In the genomic region with DNA sequence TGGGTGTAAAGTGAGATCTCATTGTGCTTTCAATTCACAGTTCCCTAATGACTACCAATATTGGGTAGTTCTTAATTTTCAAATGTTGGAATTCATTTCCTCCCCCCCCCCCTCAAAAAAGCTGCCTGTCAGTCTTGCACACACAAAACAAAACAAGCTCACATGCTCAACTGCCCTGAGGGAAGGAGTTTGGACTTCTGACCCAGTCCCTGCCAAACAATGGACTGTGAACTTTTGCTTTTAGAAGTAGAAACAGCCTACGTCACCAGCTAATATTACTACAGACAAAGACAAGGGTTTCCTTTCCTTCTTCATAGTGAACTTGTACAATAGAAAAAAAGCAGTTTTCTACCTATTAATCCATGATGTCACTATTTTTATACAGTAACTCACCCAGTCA, we compare ENCODE assay signal across 27 mouse cellular contexts. TPM values are rescaled to one million over a fixed set of nuclear protein-coding genes. Genes with fewer than 3 reads are reported as not detected.
A peak's percentile ranks its signal among the peaks of the same experiment; 100 is the strongest.
DNase-seq lines count a peak whose midpoint lies in the region; ATAC-seq and TF ChIP-seq lines count a peak whose summit lies in the region.
"Had no signal": no experiment of that assay in that cellular context is flagged by ENCODE, and none has a peak within 500 bp of the region (broad histone marks: within the 10 kb centered on the region; RNA-seq: fewer than 3 reads in every experiment).

No protein-coding gene starts in this region.

- TF ChIP-seq CTCF in liver, postnatal 0 days (IDR thresholded peaks at IDR 0.05; ENCODE audit: low read depth), result no peak

- H3K27me3 ChIP-seq in kidney, embryonic 14.5 days (ENCODE audit: control insufficient read depth, insufficient read depth, low read length), result no peaks in the 10 kb centered on the region
- no peaks in the 10 kb centered on the region for H3K27me3 ChIP-seq in liver, postnatal 0 days (ENCODE audit: insufficient read depth, low read length)
- no peaks in the 10 kb centered on the region; the same call in 1 of the 2 replicates for H3K27me3 ChIP-seq in liver, embryonic 11.5 days (replicated peaks; ENCODE audit: control insufficient read depth, insufficient read depth, low read length)
- no peaks in the 10 kb centered on the region for H3K27me3 ChIP-seq in hindbrain, embryonic 12.5 days
- H3K27me3 ChIP-seq: forebrain, embryonic 13.5 days; heart, embryonic 13.5 days; limb, embryonic 12.5 days; liver, embryonic 13.5 days; neural tube, embryonic 15.5 days had no signal

- no peak overlapping the region for H3K9ac ChIP-seq in kidney, embryonic 14.5 days (ENCODE audit: low read depth, low read length)
- no peak overlapping the region for H3K9ac ChIP-seq in liver, postnatal 0 days (replicated peaks)
- no peak overlapping the region for H3K9ac ChIP-seq in liver, embryonic 11.5 days (ENCODE audit: low read depth, low read length)
- H3K9ac ChIP-seq in hindbrain, embryonic 12.5 days, result no peak overlapping the region
- H3K9ac ChIP-seq: forebrain, embryonic 13.5 days; heart, embryonic 13.5 days; limb, embryonic 12.5 days; liver, embryonic 13.5 days; neural tube, embryonic 15.5 days had no signal

- no peak overlapping the region for H3K4me2 ChIP-seq in kidney, embryonic 14.5 days (replicated peaks; ENCODE audit: low read depth, low read length)
- no peak overlapping the region for H3K4me2 ChIP-seq in liver, postnatal 0 days (ENCODE audit: low read depth, low read length)
- no peak overlapping the region for H3K4me2 ChIP-seq in liver, embryonic 11.5 days
- H3K4me2 ChIP-seq in hindbrain, embryonic 12.5 days (replicated peaks), result no peak overlapping the region
- H3K4me2 ChIP-seq: forebrain, embryonic 13.5 days; heart, embryonic 13.5 days; limb, embryonic 12.5 days; liver, embryonic 13.5 days; neural tube, embryonic 15.5 days had no signal

- DNase-seq in embryo, embryonic 10.5 days (ENCODE audit: low spot score), result peak; percentile 23
- no peak for DNase-seq in embryo, embryonic 9.5 days (ENCODE audit: extremely low spot score)
- DNase-seq in kidney, adult 11 months, result peak; percentile 56
- DNase-seq in liver, postnatal 0 days, result no peak
- DNase-seq in liver, embryonic 11.5 days (ENCODE audit: low spot score), result no peak
- DNase-seq in yolk sac, embryonic 10.5 days (ENCODE audit: low spot score), result peak; percentile 61
- DNase-seq: adrenal gland, postnatal 10 days; cerebellum, adult 11-12 months; cerebellum, adult 9-11 months; gastrocnemius, postnatal 10 days; heart, postnatal 14 days; liver, embryonic 13.5 days; lung, adult 2 months; lung, postnatal 14 days; midbrain, embryonic 14.5 days; retina, postnatal 1 day; right cerebral cortex, postnatal 25 days; thymus, postnatal 14 days had no signal

- no peak overlapping the region for H3K4me3 ChIP-seq in kidney, embryonic 14.5 days (ENCODE audit: low read length)
- H3K4me3 ChIP-seq in liver, postnatal 0 days (ENCODE audit: low read depth, low read length), result no peak overlapping the region
- H3K4me3 ChIP-seq in liver, embryonic 11.5 days (ENCODE audit: low read depth, low read length), result no peak overlapping the region
- no peak overlapping the region for H3K4me3 ChIP-seq in hindbrain, embryonic 12.5 days
- H3K4me3 ChIP-seq: forebrain, embryonic 13.5 days; heart, embryonic 13.5 days; hindbrain, embryonic 10.5 days; limb, embryonic 12.5 days; liver, embryonic 13.5 days; neural tube, embryonic 15.5 days had no signal

- peaks cover 7% of the 10 kb centered on the region for H3K4me1 ChIP-seq in kidney, embryonic 14.5 days (ENCODE audit: control insufficient read depth, insufficient read depth, low read length)
- H3K4me1 ChIP-seq in liver, postnatal 0 days (ENCODE audit: insufficient read depth), result peaks cover 26% of the 10 kb centered on the region
- H3K4me1 ChIP-seq in liver, embryonic 11.5 days (replicated peaks; ENCODE audit: control insufficient read depth, insufficient read depth, low read length), result peaks cover 14% of the 10 kb centered on the region
- H3K4me1 ChIP-seq in hindbrain, embryonic 12.5 days, result peaks cover 9% of the 10 kb centered on the region

- 71% methylated on average over 1 of the region's 1 CpGs for WGBS in kidney, embryonic 14.5 days
- 63% methylated on average over 1 of the region's 1 CpGs for WGBS in liver, postnatal 0 days (ENCODE audit: insufficient replicate concordance)
- WGBS in liver, embryonic 11.5 days, result 71% methylated on average over 1 of the region's 1 CpGs
- WGBS in hindbrain, embryonic 12.5 days, result 66% methylated on average over 1 of the region's 1 CpGs

- no peaks in the 10 kb centered on the region for H3K9me3 ChIP-seq in kidney, embryonic 14.5 days (ENCODE audit: control insufficient read depth, low read length)
- H3K9me3 ChIP-seq in liver, postnatal 0 days (ENCODE audit: low read length), result no peaks in the 10 kb centered on the region
- no peaks in the 10 kb centered on the region for H3K9me3 ChIP-seq in liver, embryonic 11.5 days (ENCODE audit: control insufficient read depth, low read length)
- no peaks in the 10 kb centered on the region for H3K9me3 ChIP-seq in hindbrain, embryonic 12.5 days (replicated peaks)
- H3K9me3 ChIP-seq: forebrain, embryonic 13.5 days; G1E; heart, embryonic 13.5 days; hindbrain, embryonic 10.5 days; limb, embryonic 12.5 days; liver, embryonic 13.5 days; neural tube, embryonic 15.5 days had no signal

- ATAC-seq in kidney, embryonic 14.5 days (ENCODE audit: low FRiP score, low TSS enrichment), result no peak
- no peak for ATAC-seq in liver, postnatal 0 days
- no peak for ATAC-seq in liver, embryonic 11.5 days (replicated peaks; ENCODE audit: low FRiP score)
- ATAC-seq in hindbrain, embryonic 12.5 days (ENCODE audit: low FRiP score), result no peak
- ATAC-seq: forebrain, embryonic 13.5 days; hindbrain, embryonic 16.5 days had no signal

- peak; percentile 51; the same call in 1 of the 2 replicates for TF ChIP-seq EP300 in liver, postnatal 0 days (IDR thresholded peaks at IDR 0.05; ENCODE audit: low read depth)

- H3K27ac ChIP-seq in kidney, embryonic 14.5 days (ENCODE audit: low read depth, low read length), result no peak overlapping the region
- H3K27ac ChIP-seq in liver, postnatal 0 days (ENCODE audit: low read depth), result 0 out of 2 replicates have a peak overlapping the region, but pooled peaks have one; percentile 50
- no peak overlapping the region for H3K27ac ChIP-seq in liver, embryonic 11.5 days (ENCODE audit: low read depth, low read length)
- H3K27ac ChIP-seq in hindbrain, embryonic 12.5 days, result no peak overlapping the region
- H3K27ac ChIP-seq: forebrain, embryonic 13.5 days; liver, embryonic 13.5 days had no signal

- H3K36me3 ChIP-seq in kidney, embryonic 14.5 days (ENCODE audit: control insufficient read depth, insufficient read depth, low read length), result no peaks in the 10 kb centered on the region
- H3K36me3 ChIP-seq in liver, postnatal 0 days (replicated peaks; ENCODE audit: insufficient read depth, low read length), result no peaks in the 10 kb centered on the region
- H3K36me3 ChIP-seq in liver, embryonic 11.5 days (ENCODE audit: control insufficient read depth, insufficient read depth, low read length), result no peaks in the 10 kb centered on the region
- no peaks in the 10 kb centered on the region for H3K36me3 ChIP-seq in hindbrain, embryonic 12.5 days
- H3K36me3 ChIP-seq: G1E; heart, embryonic 13.5 days; hindbrain, embryonic 10.5 days; limb, embryonic 12.5 days; liver, embryonic 13.5 days; neural tube, embryonic 15.5 days had no signal

RNA-seq across cellular contexts. Expression of gene Myh10, which starts 2.1 kb away (rescaled TPM):
- polyA plus RNA-seq in kidney, embryonic 14.5 days (2014; fragmentation: Nextera tagmentation; extraction: Ambion mirVana), result 115 and 145 TPM in 2 replicates
- polyA plus RNA-seq in liver, postnatal 0 days (2015; fragmentation: Nextera tagmentation; extraction: Ambion mirVana), result 6.8 and 8.0 TPM in 2 replicates
- 70.3 and 76.5 TPM in 2 replicates for polyA plus RNA-seq in liver, embryonic 11.5 days (2014; fragmentation: Nextera tagmentation; extraction: Ambion mirVana)
- 158 and 161 TPM in 2 replicates for polyA plus RNA-seq in hindbrain, embryonic 12.5 days (2016; fragmentation: Nextera tagmentation; extraction: Ambion mirVana)

Comparison
In these comparisons a context has a peak if more than half of its experiments do, and no peak if none do; other contexts are left out.
1. DNase-seq: peak in embryo, embryonic 10.5 days (single experiment), kidney, adult 11 months (single experiment) and yolk sac, embryonic 10.5 days (single experiment); none in embryo, embryonic 9.5 days (single experiment), liver, postnatal 0 days (single experiment) and liver, embryonic 11.5 days (single experiment).